Mouse (Mus musculus) heart, embryonic 14.5 days (tissue): ENCODE results near the gene Pdgfra. TPM values are rescaled to one million over a fixed set of nuclear protein-coding genes. Genes with fewer than 3 reads are reported as not detected.

Experiments used
- microRNA-seq: library from miRNA; unstranded; fragments of <30 nt; microRNA quantifications from one replicate; pipeline ENCODE4, GENCODE M21; 2016
- polyA plus RNA-seq: library from polyadenylated mRNA; unstranded; fragments of >200 nt; fragmentation: Nextera tagmentation; extraction: Ambion mirVana; gene quantifications from 2 replicates; pipeline ENCODE4 v1.2.1, GENCODE M21; 2014

Gene Pdgfra
- polyA plus RNA-seq, 1 experiment from 2014 or later, result 24.5 TPM

Small RNA genes lying within 50 kb of the gene (microRNA-seq; reads per million reads assigned to microRNA genes)
- not detected for gene Mir7025

Other genes with a start within 250 kb of the Pdgfra start
- 38.1 and 40.0 TPM in 2 replicates for gene Chic2, start 107.5 kb upstream of the Pdgfra start, polyA plus RNA-seq
- gene Gsx2, start 76.7 kb upstream of the Pdgfra start, polyA plus RNA-seq, result not detected in 2 replicates